Mouse (Mus musculus) liver, adult (tissue): Measurements from ENCODE around the gene Mcmbp.

Experiments
- GATA4 ChIP-seq: IDR thresholded peaks from 2 replicates; pipeline ENCODE4 v1.6.1; 2014; ENCODE audit warnings: mild to moderate bottlenecking, low read length; ENCODE audit not compliant: insufficient replicate concordance

The Mcmbp gene

DNA sequence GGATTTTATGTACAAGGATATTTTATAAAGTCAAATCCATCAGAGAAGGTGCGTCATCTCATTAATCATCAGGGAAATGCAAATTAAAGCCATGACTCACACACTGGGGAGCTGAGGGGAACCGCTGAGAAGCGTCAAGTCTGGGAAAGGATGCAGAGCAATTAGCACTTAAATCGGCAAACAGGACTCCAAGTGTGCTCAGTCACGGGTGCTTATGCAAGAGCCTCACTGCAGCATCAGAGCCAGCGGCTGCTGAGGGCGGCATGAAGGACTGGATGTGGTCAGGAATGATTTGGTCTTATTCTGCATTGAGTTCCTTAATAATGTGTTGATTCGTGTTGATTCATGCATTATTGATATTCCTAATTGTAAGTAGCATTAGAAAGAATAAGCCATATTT, 68.3 kb downstream of the Mcmbp start:
- TF ChIP-seq GATA4: no peak

DNA sequence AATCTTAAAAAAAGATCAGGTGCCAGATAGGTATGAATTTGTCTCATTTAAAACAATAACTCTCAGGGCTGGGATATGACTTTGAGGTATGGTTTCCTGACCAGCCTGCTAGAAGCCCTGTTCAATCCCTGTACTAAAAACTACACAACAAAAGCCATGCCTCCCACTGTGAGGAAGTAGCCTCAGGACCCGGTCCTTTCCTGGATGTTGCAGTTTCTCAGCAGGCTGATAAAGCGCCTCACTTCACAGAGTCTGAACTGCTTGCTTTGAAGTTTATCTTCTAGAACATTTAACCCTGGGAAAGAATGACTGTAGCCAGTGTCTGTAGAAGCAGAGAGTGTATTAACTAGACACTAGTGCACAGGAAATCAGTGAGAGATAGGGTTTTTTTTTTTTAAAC, 71.5 kb downstream of the Mcmbp start:
- TF ChIP-seq GATA4: no peak

DNA sequence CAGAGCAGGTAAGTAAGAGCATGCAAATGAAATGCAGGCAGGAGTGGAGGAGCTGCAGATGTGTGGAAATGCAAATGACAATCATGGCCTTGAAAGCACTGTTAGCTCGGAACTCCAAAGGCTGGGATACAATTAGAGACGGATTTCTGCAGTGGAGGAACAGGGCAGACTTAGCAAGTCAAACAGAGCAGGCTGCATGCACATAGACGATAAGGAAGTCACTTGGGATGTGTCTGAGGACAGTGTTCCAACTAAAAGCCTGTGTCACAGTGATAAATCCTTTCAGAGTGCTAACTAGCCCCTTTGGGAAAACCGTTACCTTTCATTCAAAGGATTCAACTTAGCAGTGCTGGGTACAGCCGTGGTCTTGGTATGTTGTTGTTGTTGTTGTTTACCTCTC, 72.5 kb downstream of the Mcmbp start:
- TF ChIP-seq GATA4: no peak

DNA sequence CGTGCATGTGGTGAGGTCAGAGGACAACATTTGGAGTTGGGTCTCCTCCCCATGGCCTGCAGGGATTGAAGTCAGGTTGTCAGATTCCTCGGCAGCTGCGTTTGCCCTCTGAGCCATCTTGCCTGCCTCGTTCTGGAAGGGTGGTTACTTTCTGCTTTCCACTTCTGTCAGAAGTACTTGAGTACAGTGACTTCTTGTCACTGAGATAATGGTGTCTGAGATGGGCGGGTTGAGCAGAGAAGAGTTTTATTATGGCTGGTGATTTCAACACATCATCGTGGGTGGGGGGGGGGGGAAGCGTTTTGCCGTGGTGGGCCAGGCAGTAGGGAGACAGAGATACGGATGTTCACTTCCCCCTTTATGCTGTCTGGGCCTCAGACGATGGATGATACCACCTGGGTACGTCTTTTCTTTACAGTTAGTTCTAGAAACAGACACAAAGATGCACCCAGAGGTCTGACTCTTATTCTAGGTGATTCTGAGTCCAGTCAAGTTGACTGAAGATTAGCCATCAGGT, 75.4 kb downstream of the Mcmbp start:
- TF ChIP-seq GATA4: no peak

DNA sequence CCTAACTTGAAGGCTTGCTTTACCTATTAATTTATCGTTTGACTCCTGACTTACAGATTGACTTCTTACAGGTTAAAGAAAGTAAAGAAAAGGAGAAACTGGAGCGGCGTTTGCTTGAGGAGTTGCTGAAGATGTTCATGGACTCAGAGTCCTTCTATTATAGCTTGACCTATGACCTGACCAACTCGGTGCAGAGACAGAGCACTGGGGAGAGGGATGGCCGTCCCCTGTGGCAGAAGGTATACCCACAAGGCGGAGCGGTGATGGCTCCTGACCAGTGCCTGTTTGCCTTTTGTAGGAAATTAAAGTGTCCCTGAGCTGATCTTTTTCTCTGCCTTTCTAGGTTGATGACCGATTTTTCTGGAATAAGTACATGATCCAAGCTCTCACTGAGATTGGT, 76.4 kb downstream of the Mcmbp start:
- no peak for TF ChIP-seq GATA4

DNA sequence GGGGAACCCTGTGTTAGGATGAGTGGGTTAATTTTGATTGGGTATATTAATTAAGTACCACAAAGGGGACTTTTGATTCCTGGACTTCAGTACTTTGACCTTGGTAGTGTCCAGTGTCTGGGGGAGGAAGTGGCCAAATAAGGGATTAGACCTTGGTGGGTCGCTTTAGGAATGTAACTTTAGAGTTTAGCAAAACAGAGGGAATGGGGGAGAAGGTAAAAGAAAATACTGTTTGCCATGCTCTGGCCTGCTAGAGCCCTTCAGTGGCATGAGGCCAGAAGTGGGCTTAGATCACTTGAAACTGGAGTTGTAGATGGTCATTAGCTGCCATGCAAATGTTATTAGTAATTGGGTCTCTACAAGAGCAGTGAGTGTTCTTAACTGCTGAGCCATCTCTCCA, 83.3 kb downstream of the Mcmbp start:
- TF ChIP-seq GATA4: no peak
